Mouse (Mus musculus): ENCODE data around the gene Mfn2. TPM values are rescaled to one million over a fixed set of nuclear protein-coding genes. Genes with fewer than 3 reads are reported as not detected.
"Not testable (repeated sequence)": the region's sequence is repeated elsewhere in the genome, so short reads cannot be mapped to it uniquely, and the experiment has no call there.

Gene Mfn2
- total and polyA plus RNA-seq, 2 experiments from 2014 or later, result 86.1 to 86.8 TPM

- WGBS, result 98% methylated on average over 3 of the region's 3 CpGs
Measured at GRCm38 (mm10) chr4:147842871-147843270, 61.6 kb downstream of the Mfn2 start.

GRCm38 (mm10) chr4:147839282-147839681 is 65.2 kb downstream of the Mfn2 start:
- not testable (repeated sequence) for H3K4me3 ChIP-seq (ENCODE audit: low read length); H3K4me1 ChIP-seq (ENCODE audit: insufficient read depth, low read length); H3K36me3 ChIP-seq (ENCODE audit: insufficient read depth, low read length); H3K4me2 ChIP-seq (ENCODE audit: low read depth, low read length); DNase-seq (ENCODE audit: low spot score); ATAC-seq; H3K9ac ChIP-seq (replicated peaks; ENCODE audit: low read length); H3K27me3 ChIP-seq (ENCODE audit: insufficient read depth, low read length); H3K27ac ChIP-seq
- 98% methylated on average over 10 of the region's 26 CpGs for WGBS
- peaks cover 29% of the 10 kb centered on the region for H3K9me3 ChIP-seq (ENCODE audit: low read length)

More at GRCm38 (mm10) chr4:147842871-147843270, 61.6 kb downstream of the Mfn2 start:
- TF ChIP-seq CTCF (IDR thresholded peaks at IDR 0.05; ENCODE audit: low read depth), result no peak
- H3K27me3 ChIP-seq (ENCODE audit: insufficient read depth, low read length), result no peaks in the 10 kb centered on the region
- H3K9ac ChIP-seq (replicated peaks; ENCODE audit: low read length), result no peak overlapping the region
- H3K4me1 ChIP-seq (ENCODE audit: insufficient read depth, low read length), result peaks cover 5% of the 10 kb centered on the region
- DNase-seq (ENCODE audit: low spot score) (no peak), ATAC-seq (no peak)
- H3K9me3 ChIP-seq (ENCODE audit: low read length), result peaks cover 32% of the 10 kb centered on the region
- no peak overlapping the region for H3K27ac ChIP-seq
- H3K4me2 ChIP-seq (ENCODE audit: low read depth, low read length), result no peak overlapping the region
- H3K4me3 ChIP-seq (ENCODE audit: low read length), result no peak overlapping the region
- peaks cover 10% of the 10 kb centered on the region for H3K36me3 ChIP-seq (ENCODE audit: insufficient read depth, low read length)

GRCm38 (mm10) chr4:147824389-147824788 is 80.1 kb downstream of the Mfn2 start:
- no peak overlapping the region for H3K4me3 ChIP-seq (ENCODE audit: low read length)
- H3K27ac ChIP-seq, result no peak overlapping the region
- no peak overlapping the region for H3K9ac ChIP-seq (replicated peaks; ENCODE audit: low read length)
- peaks cover 63% of the 10 kb centered on the region for H3K9me3 ChIP-seq (ENCODE audit: low read length)
- DNase-seq (ENCODE audit: low spot score) (no peak), ATAC-seq (no peak)
- peaks cover 31% of the 10 kb centered on the region for H3K36me3 ChIP-seq (ENCODE audit: insufficient read depth, low read length)
- H3K4me2 ChIP-seq (ENCODE audit: low read depth, low read length), result no peak overlapping the region
- no peaks in the 10 kb centered on the region for H3K27me3 ChIP-seq (ENCODE audit: insufficient read depth, low read length)
- no peaks in the 10 kb centered on the region for H3K4me1 ChIP-seq (ENCODE audit: insufficient read depth, low read length)
- no peak for TF ChIP-seq CTCF (IDR thresholded peaks at IDR 0.05; ENCODE audit: low read depth)
- 93% methylated on average over 4 of the region's 4 CpGs for WGBS

Other genes with a start within 250 kb of the Mfn2 start
- not detected in 2 replicates for gene Zfp534, start 202.2 kb downstream of the Mfn2 start, total RNA-seq (2014; rRNA removed)
- gene Zfp534, start 202.2 kb downstream of the Mfn2 start, polyA plus RNA-seq (2015; fragmentation: Nextera tagmentation; extraction: Ambion mirVana), result not detected in 2 replicates
- 1.5 and 1.9 TPM in 2 replicates for gene Zfp984, start 94.9 kb downstream of the Mfn2 start, total RNA-seq (2014; rRNA removed)
- 3.4 TPM in 2 replicates for gene Zfp984, start 94.9 kb downstream of the Mfn2 start, polyA plus RNA-seq (2015; fragmentation: Nextera tagmentation; extraction: Ambion mirVana)
- gene Zfp933, start 56.3 kb downstream of the Mfn2 start, total RNA-seq (2014; rRNA removed), result 8.1 and 8.3 TPM in 2 replicates
- 3.1 and 5.2 TPM in 2 replicates for gene Zfp933, start 56.3 kb downstream of the Mfn2 start, polyA plus RNA-seq (2015; fragmentation: Nextera tagmentation; extraction: Ambion mirVana)
- gene Miip, start 35.9 kb downstream of the Mfn2 start, total RNA-seq (2014; rRNA removed), result 33.5 and 34.3 TPM in 2 replicates
- 35.1 and 36.0 TPM in 2 replicates for gene Miip, start 35.9 kb downstream of the Mfn2 start, polyA plus RNA-seq (2015; fragmentation: Nextera tagmentation; extraction: Ambion mirVana)
- 3.2 and 5.6 TPM in 2 replicates for gene Fv1, start 35.7 kb downstream of the Mfn2 start, total RNA-seq (2014; rRNA removed)
- gene Fv1, start 35.7 kb downstream of the Mfn2 start, polyA plus RNA-seq (2015; fragmentation: Nextera tagmentation; extraction: Ambion mirVana), result 3.7 and 4.3 TPM in 2 replicates
- 30.0 and 46.2 TPM in 2 replicates for gene Plod1, start 32.1 kb upstream of the Mfn2 start, total RNA-seq (2014; rRNA removed)
- gene Plod1, start 32.1 kb upstream of the Mfn2 start, polyA plus RNA-seq (2015; fragmentation: Nextera tagmentation; extraction: Ambion mirVana), result 22.6 and 22.8 TPM in 2 replicates
- 62.9 and 70.9 TPM in 2 replicates for gene 2510039O18Rik, start 36.2 kb upstream of the Mfn2 start, total RNA-seq (2014; rRNA removed)
- 10.3 and 11.0 TPM in 2 replicates for gene 2510039O18Rik, start 36.2 kb upstream of the Mfn2 start, polyA plus RNA-seq (2015; fragmentation: Nextera tagmentation; extraction: Ambion mirVana)
- gene Nppb, start 81.1 kb upstream of the Mfn2 start, total RNA-seq (2014; rRNA removed), result 1.3 TPM in 1 of 2 replicates, not detected in the other
- gene Nppb, start 81.1 kb upstream of the Mfn2 start, polyA plus RNA-seq (2015; fragmentation: Nextera tagmentation; extraction: Ambion mirVana), result 0.19 and 0.72 TPM in 2 replicates
- 0.58 and 1.8 TPM in 2 replicates for gene Nppa, start 96.0 kb upstream of the Mfn2 start, total RNA-seq (2014; rRNA removed)
- gene Nppa, start 96.0 kb upstream of the Mfn2 start, polyA plus RNA-seq (2015; fragmentation: Nextera tagmentation; extraction: Ambion mirVana), result 2.0 and 2.6 TPM in 2 replicates
- 58.6 and 60.7 TPM in 2 replicates for gene Clcn6, start 134.1 kb upstream of the Mfn2 start, total RNA-seq (2014; rRNA removed)
- 22.0 and 24.4 TPM in 2 replicates for gene Clcn6, start 134.1 kb upstream of the Mfn2 start, polyA plus RNA-seq (2015; fragmentation: Nextera tagmentation; extraction: Ambion mirVana)
- 46.0 and 52.4 TPM in 2 replicates for gene Mthfr, start 134.4 kb upstream of the Mfn2 start, total RNA-seq (2014; rRNA removed)
- gene Mthfr, start 134.4 kb upstream of the Mfn2 start, polyA plus RNA-seq (2015; fragmentation: Nextera tagmentation; extraction: Ambion mirVana), result 9.3 and 10.6 TPM in 2 replicates
- 6.2 and 7.6 TPM in 2 replicates for gene Agtrap, start 183.3 kb upstream of the Mfn2 start, total RNA-seq (2014; rRNA removed)
- gene Agtrap, start 183.3 kb upstream of the Mfn2 start, polyA plus RNA-seq (2015; fragmentation: Nextera tagmentation; extraction: Ambion mirVana), result 9.9 and 10.4 TPM in 2 replicates
- 39.9 and 56.5 TPM in 2 replicates for gene Mad2l2, start 225.7 kb upstream of the Mfn2 start, total RNA-seq (2014; rRNA removed)
- gene Mad2l2, start 225.7 kb upstream of the Mfn2 start, polyA plus RNA-seq (2015; fragmentation: Nextera tagmentation; extraction: Ambion mirVana), result 99.7 and 102 TPM in 2 replicates
- gene Draxin, start 226.0 kb upstream of the Mfn2 start, total RNA-seq (2014; rRNA removed), result 42.3 and 44.9 TPM in 2 replicates
- 7.2 TPM in 2 replicates for gene Draxin, start 226.0 kb upstream of the Mfn2 start, polyA plus RNA-seq (2015; fragmentation: Nextera tagmentation; extraction: Ambion mirVana)
- 23.7 and 36.3 TPM in 2 replicates for gene Fbxo6, start 247.4 kb upstream of the Mfn2 start, total RNA-seq (2014; rRNA removed)
- gene Fbxo6, start 247.4 kb upstream of the Mfn2 start, polyA plus RNA-seq (2015; fragmentation: Nextera tagmentation; extraction: Ambion mirVana), result 23.8 and 24.0 TPM in 2 replicates